Mouse (Mus musculus): ENCODE measurements at regions not wholly inside any gene's neighbourhood (a gene's known extent, or its start where the extent isn't known, plus 50 kb on each side); places are given as distances from the start of the nearest gene placed in this dataset.

DNA sequence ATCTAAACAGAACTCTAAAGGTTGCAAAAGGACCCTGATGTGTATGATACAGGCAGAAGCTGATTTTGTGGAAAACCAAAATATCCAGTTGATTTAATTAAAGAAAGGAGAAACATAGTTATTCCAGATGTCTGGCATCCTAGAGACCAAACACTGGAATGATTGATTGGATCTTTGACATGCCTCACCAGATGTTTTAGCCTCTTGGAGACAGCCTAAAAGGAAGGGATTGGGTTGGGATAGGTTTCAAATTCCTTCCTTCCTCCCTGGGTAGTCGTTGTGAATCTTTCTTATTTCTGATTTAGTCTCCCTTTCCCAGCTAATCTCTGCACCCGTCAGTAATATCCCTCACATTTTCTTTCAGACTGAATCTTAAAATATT is 190.9 kb upstream of the Gm9747 start:
- TF ChIP-seq CTCF (IDR thresholded peaks at IDR 0.05; ENCODE audit: borderline replicate concordance, insufficient read depth, low read length), result no peak
- no peak for TF ChIP-seq POLR2A (IDR thresholded peaks at IDR 0.05; ENCODE audit: low read depth, low read length)
